Mouse (Mus musculus) midbrain, postnatal 0 days (tissue): ENCODE results near the gene Ift43. TPM values are rescaled to one million over a fixed set of nuclear protein-coding genes. Genes with fewer than 3 reads are reported as not detected.

ENCODE experiments used
- ATAC-seq: fragments of 200-750 bp; cut with Nextera tagmentation; 2 replicates; pipeline ENCODE4 v1.8.0; 2017; ENCODE audit warnings: moderate number of reproducible peaks, mild to moderate bottlenecking, moderate TSS enrichment, moderate library complexity; ENCODE audit not compliant: low FRiP score
- DNase-seq: peaks from one replicate; pipeline ENCODE4 v3.0.0-alpha.2; 2015; ENCODE audit warnings: low spot score
- H3K27ac ChIP-seq: fragments of 300-500 bp; sonication (generic); 2 replicates; pipeline ENCODE4 v1.5.1; 2014; ENCODE audit warnings: low read depth, mild to moderate bottlenecking, low read length, mixed read lengths
- H3K27me3 ChIP-seq: fragments of 300-500 bp; sonication (generic); 2 replicates; pipeline ENCODE4 v1.6.1; 2014; ENCODE audit warnings: low read length, control low read depth, mixed read lengths; ENCODE audit not compliant: insufficient read depth
- H3K36me3 ChIP-seq: fragments of 300-500 bp; sonication (generic); 2 replicates; pipeline ENCODE4 v1.6.1; 2014; ENCODE audit warnings: low read length, control low read depth, mixed read lengths; ENCODE audit not compliant: insufficient read depth
- H3K4me1 ChIP-seq: fragments of 300-500 bp; sonication (generic); 2 replicates; pipeline ENCODE4 v1.6.1; 2014; ENCODE audit warnings: mild to moderate bottlenecking, control low read depth, antibody characterized with exemption, low read length, mixed read lengths; ENCODE audit not compliant: insufficient read depth
- H3K4me2 ChIP-seq: fragments of 300-500 bp; sonication (generic); 2 replicates; pipeline ENCODE4 v1.6.1; 2014; ENCODE audit warnings: low read depth, mild to moderate bottlenecking, low read length, mixed read lengths; ENCODE audit not compliant: poor library complexity, severe bottlenecking
- H3K4me3 ChIP-seq: fragments of 300-500 bp; sonication (generic); 2 replicates; pipeline ENCODE4 v1.5.1; 2014; ENCODE audit warnings: low read depth, mild to moderate bottlenecking, low read length, moderate library complexity
- H3K9ac ChIP-seq: fragments of 300-500 bp; sonication (generic); replicated peaks from 2 replicates; pipeline ENCODE4 v1.6.1; 2014; ENCODE audit warnings: mild to moderate bottlenecking, low read length, moderate library complexity, mixed read lengths; ENCODE audit not compliant: poor library complexity, severe bottlenecking
- H3K9me3 ChIP-seq: fragments of 300-500 bp; sonication (generic); 2 replicates; pipeline ENCODE4 v1.6.1; 2016; ENCODE audit warnings: low read length, control low read depth
- CTCF ChIP-seq: IDR thresholded peaks from 2 replicates; pipeline ENCODE4 v1.5.1; 2016; ENCODE audit warnings: antibody characterized with exemption, mild to moderate bottlenecking
- WGBS: fragments of 180-500 bp; shearing (Covaris S2); extraction: QIAGEN DNeasy Blood & Tissue Kit; methylation state at CpG from one replicate; pipeline ENCODE4 v1.1.7; 2014; 5-methylcytosine and 5-hydroxymethylcytosine counted together
- polyA plus RNA-seq: library from polyadenylated mRNA; unstranded; fragments of >200 nt; fragmentation: Nextera tagmentation; extraction: Ambion mirVana; gene quantifications from 2 replicates; pipeline ENCODE4 v1.2.1, GENCODE M21; 2015
- total RNA-seq: library from RNA; depleted of rRNA; stranded (reverse); fragments of >200 nt; gene quantifications from 2 replicates; pipeline ENCODE4 v1.2.3, GENCODE M21; 2014

The Ift43 gene
- total and polyA plus RNA-seq, 2 experiments from 2014 or later = 11.9 to 29.7 TPM

DNA sequence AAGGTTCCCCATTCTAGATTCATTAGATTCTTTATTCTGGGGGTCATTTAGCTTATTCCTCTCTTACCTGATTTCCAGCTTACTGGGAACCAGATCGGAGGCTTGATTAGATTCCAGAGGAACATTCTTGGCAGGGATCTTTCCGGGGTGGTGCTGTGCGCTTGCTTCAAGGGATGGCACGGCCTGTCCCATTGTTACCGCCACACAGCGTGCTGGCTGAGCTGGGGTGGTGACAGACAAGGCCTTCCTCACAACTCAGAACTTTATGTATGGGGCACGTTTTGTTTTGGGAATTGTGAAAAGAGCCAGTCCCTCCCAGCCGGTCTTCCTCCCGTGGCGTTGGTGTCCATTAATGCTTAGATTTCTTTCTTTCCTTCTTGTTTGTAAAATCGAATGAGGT, 21.1 kb downstream of the Ift43 start:
- Histone ChIP-seq H3K9ac (no peak overlapping the region), H3K4me3 (no peak overlapping the region), H3K27ac (no peak overlapping the region), H3K9me3 (no peaks in the 10 kb centered on the region), H3K36me3 (0 out of 2 replicates have a peak, but pooled peaks cover 4% of the 10 kb centered on the region), H3K27me3 (no peaks in the 10 kb centered on the region), H3K4me1 (no peaks in the 10 kb centered on the region), H3K4me2 (no peak overlapping the region)
- no peak for TF ChIP-seq CTCF
- 24% methylated on average over 11 of the region's 11 CpGs for WGBS
- no peak for DNase-seq
- no peak for ATAC-seq

DNA sequence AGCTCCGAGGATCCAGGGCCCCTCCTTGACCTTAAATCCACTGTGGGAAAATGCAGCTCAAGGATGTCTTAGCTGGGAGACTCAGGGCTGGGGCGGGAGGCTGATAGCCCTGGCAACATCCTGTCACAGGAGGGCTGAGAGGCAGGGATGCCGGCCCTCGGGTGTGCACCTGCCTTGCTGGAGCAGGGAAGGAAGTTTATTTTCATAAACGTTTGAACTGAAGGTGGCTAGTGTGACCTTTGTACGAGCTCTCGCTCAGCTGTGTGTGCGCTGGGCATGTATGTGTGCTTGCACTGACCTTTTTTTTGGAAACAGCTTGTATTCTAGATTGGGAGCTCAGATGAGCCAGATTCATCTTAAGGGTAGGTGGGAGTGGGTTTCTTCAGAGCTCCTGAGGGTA, 21.5 kb downstream of the Ift43 start:
- TF ChIP-seq CTCF = no peak
- no peak overlapping the region for H3K4me2 ChIP-seq
- no peaks in the 10 kb centered on the region for H3K9me3 ChIP-seq
- ATAC-seq = 0 out of 2 replicates have a peak, but pooled peaks have one; percentile 45
- no peak for DNase-seq
- no peaks in the 10 kb centered on the region for H3K4me1 ChIP-seq
- H3K9ac ChIP-seq = no peak overlapping the region
- no peak overlapping the region for H3K27ac ChIP-seq
- WGBS = 34% methylated on average over 8 of the region's 8 CpGs
- no peak overlapping the region for H3K4me3 ChIP-seq
- H3K36me3 ChIP-seq = 0 out of 2 replicates have a peak, but pooled peaks cover 4% of the 10 kb centered on the region
- no peaks in the 10 kb centered on the region for H3K27me3 ChIP-seq

DNA sequence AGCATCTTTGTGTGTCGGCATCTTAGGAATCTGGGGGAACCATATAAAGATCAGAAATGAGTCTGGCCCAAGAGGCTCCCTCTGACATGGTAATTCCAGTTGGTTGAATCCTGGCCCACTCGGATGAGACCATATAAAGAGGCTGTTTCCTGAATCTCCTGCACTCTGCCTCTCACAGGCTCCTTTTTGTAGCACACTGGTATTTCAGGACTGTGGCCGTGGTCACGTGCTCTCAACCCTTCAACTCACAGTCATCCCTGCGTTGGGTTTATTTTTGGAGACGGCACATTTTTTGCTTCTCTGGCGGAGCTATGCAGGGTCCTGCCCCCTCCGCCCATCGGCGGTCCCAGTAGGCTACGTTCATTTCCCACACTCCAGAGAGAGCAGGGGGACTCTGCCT, 22.0 kb downstream of the Ift43 start:
- TF ChIP-seq CTCF = no peak
- no peaks in the 10 kb centered on the region for H3K4me1 ChIP-seq
- H3K9ac ChIP-seq = no peak overlapping the region
- H3K4me3 ChIP-seq = no peak overlapping the region
- DNase-seq (no peak), ATAC-seq (no peak)
- H3K27ac ChIP-seq = no peak overlapping the region
- H3K9me3 ChIP-seq = no peaks in the 10 kb centered on the region
- H3K27me3 ChIP-seq = no peaks in the 10 kb centered on the region
- H3K36me3 ChIP-seq = 0 out of 2 replicates have a peak, but pooled peaks cover 4% of the 10 kb centered on the region
- WGBS = 74% methylated on average over 11 of the region's 11 CpGs
- no peak overlapping the region for H3K4me2 ChIP-seq

DNA sequence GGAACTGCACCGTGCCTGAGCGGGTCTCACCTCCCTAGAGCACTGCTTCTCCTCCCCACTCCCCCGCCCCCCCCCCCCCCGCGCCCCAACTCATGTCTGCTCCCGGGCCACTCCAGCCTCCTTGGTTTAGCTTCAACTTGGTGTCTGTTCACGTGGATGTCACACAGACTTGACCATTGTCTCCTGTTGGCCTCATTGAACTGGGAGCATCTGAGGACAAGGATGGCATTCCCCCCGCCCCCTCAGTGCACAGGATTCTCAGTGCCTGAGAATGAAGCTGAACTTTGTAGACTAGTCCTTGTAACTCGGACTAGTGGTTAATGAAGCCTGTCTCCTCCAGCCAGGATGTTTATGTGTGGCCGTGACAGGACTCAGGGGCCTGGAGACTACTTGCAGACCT, 23.2 kb downstream of the Ift43 start:
- H3K27me3 ChIP-seq = no peaks in the 10 kb centered on the region
- H3K9ac ChIP-seq = no peak overlapping the region
- TF ChIP-seq CTCF = no peak
- H3K27ac ChIP-seq = no peak overlapping the region
- H3K9me3 ChIP-seq = no peaks in the 10 kb centered on the region
- DNase-seq = no peak
- no peak overlapping the region for H3K4me2 ChIP-seq
- no peak overlapping the region for H3K4me3 ChIP-seq
- ATAC-seq = no peak
- 75% methylated on average over 8 of the region's 10 CpGs for WGBS
- 0 out of 2 replicates have a peak, but pooled peaks cover 4% of the 10 kb centered on the region for H3K36me3 ChIP-seq
- no peaks in the 10 kb centered on the region for H3K4me1 ChIP-seq

DNA sequence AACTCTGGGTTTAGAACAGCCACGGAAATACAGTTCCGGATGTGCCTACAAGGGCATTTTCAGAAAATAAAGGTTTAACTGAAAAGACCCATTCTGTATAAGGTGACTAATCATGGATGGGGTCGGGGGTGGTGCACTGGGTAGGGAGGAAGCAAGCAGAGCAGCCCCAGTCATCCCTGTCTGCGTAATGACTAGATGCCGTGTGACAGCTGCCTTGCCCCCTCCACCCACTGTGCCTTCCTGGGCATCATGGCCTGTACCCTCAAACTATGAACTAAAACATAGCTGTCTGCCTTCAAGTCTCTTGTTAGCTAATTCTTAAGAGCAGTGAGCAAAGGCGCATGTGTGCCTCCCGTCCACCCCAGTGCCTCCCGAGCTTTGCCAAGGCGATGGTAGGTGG, 23.7 kb downstream of the Ift43 start:
- Histone ChIP-seq H3K4me3 (no peak overlapping the region), H3K36me3 (0 out of 2 replicates have a peak, but pooled peaks cover 1% of the 10 kb centered on the region), H3K27ac (no peak overlapping the region), H3K4me2 (no peak overlapping the region), H3K9me3 (no peaks in the 10 kb centered on the region), H3K4me1 (no peaks in the 10 kb centered on the region), H3K27me3 (no peaks in the 10 kb centered on the region), H3K9ac (no peak overlapping the region)
- 94% methylated on average over 9 of the region's 9 CpGs for WGBS
- DNase-seq (no peak), ATAC-seq (no peak)
- TF ChIP-seq CTCF = no peak

DNA sequence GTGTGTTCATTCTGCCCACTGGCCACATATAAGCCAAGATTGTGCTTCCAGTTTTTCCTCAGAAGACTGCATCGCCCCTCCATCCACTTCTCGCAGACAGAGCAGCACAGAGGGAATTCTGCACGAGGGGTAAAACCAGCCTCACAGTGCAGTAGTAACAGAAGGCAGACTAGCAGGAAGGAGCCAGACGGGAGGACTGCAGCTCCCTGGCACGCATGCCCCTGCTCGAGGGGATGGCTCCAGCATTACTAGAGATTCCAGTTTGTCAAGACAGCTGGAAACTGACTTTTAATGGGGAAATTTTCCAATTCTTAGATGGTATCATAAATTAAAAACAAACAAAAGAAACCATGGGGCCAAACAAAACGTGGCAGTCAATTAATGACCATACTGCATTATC, 25.3 kb downstream of the Ift43 start:
- DNase-seq (no peak), ATAC-seq (no peak)
- H3K36me3 ChIP-seq = no peaks in the 10 kb centered on the region
- TF ChIP-seq CTCF = no peak
- H3K9me3 ChIP-seq = no peaks in the 10 kb centered on the region
- no peak overlapping the region for H3K4me3 ChIP-seq
- no peak overlapping the region for H3K9ac ChIP-seq
- H3K27ac ChIP-seq = no peak overlapping the region
- 89% methylated on average over 7 of the region's 7 CpGs for WGBS
- H3K27me3 ChIP-seq = no peaks in the 10 kb centered on the region
- no peaks in the 10 kb centered on the region for H3K4me1 ChIP-seq
- no peak overlapping the region for H3K4me2 ChIP-seq
